Mouse (Mus musculus) G1E-ER4 (cell line): ENCODE measurements around the gene Ap4s1. TPM values are rescaled to one million over a fixed set of nuclear protein-coding genes. Genes with fewer than 3 reads are reported as not detected.

ENCODE experiments used
- GATA1 ChIP-seq: IDR thresholded peaks from one replicate; pipeline ENCODE4 v1.8.0; 2012; ENCODE audit warnings: low read length, inconsistent platforms
- polyA plus RNA-seq: library from polyadenylated mRNA; stranded (reverse); fragments of >175 nt; gene quantifications from 2 replicates; pipeline ENCODE4 v1.2.3, GENCODE M21; 2012

The Ap4s1 gene
- polyA plus RNA-seq, 1 experiment = 8.7 TPM

DNA sequence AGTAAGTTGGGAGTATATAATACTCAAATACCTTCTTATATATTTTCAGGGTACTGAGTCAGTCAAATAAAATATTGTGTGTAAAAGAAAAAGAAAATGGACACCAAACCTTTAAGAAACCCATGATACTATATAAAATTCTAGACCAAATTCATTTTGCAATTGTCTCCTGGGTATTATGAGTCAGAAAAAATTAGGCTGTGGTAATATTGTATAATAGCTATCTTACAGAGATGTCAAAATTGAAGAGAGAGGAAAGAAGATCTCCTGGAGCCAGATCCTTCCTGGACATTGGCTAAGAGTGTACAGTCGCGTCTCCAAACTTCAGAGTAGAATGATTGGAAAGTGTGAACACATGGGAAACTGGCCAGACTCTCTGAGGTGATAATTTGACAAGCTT is 5.3 kb downstream of the Ap4s1 start:
- TF ChIP-seq GATA1 = no peak

DNA sequence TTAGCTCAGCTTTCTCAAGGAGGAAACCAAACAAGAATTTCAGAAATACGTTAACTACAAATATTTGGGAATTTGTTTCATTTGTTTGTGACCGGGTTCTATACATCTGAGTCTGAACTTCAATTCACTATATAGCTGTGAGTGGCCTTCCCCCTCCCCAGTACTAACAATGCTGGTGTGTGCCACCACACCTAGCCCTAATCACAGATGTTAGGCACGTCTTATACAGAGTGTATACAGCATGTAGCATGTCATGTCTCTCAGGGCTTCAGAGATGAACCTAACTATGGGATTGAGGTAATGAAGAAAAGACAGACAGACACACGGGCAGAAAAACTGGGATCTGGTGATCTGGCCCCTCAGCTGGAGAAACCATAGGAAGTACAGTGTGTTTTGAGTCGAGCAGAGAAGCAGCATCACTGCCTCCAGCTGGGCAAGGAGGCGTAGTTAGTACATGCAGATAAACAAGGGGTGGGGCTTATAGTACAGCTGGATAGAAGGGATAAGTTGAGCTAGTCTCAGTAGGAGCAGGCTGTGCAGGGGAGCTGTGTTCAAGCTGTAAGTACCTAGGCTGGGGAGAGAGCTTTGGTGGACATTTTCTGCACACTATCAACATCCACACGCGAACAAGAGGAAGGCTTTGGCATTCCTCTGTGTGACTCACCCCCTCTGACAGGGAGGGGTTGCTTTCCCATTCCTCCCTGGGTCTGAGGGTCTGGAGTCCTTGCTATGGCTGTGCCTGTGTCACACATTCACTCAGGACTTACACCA is 9.0 kb downstream of the Ap4s1 start:
- no peak for TF ChIP-seq GATA1

DNA sequence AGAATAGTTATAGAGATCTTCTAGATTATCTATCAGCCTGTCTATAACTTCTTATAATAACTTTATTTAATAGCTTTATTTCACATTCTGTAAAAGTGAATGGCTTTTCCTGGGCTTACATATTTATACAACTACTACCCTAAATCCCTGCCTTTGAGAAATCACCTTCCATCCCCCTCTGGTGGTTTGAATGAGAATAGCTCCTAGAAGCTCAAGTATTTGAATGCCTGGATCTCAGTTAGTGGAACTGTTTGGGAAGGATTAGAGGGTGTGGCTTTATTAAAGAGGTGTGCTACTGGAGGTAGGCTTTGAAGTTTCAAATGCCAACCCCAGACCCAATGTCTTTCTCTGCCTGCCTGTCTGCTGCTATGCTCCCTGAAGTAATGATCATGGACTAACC is 10.9 kb downstream of the Ap4s1 start:
- no peak for TF ChIP-seq GATA1

DNA sequence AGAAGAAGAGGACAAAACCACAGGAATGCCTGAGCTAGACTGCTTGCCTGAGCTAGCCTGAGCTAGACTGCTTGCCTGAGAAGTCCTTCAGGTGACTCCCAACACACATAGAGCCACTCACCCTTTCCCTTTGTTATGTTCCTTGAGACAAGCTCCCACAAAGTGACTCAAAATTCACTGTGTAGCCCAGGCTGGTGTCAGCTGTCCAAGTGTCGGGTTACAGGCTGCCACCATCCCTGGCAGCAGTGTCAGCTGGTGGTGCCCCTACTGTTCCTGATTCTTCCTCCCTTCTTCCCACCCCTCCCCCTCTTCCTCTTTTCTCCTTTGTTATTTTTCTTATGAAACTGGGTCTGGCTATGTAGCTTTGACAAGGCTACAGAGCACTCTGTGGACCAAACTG is 13.0 kb downstream of the Ap4s1 start:
- no peak for TF ChIP-seq GATA1

DNA sequence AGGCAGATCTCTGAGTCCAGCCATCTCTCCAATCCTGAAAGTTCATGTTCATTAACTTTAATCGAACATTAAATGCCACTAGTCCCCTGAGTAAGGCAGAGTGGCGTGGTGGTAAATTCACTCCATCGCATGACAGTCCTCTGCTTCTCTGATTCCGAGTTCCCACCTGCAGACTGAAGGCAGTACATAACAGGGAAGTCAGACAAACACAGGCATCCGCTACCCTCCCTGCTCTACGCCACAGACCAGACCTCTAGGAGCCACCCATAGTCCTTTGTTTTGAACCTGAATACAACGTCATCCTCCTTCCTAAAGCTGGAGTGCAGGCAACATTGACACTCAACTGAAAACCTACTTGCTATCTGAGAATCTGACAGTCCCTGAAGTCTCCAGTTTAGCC is 13.7 kb downstream of the Ap4s1 start:
- no peak for TF ChIP-seq GATA1

DNA sequence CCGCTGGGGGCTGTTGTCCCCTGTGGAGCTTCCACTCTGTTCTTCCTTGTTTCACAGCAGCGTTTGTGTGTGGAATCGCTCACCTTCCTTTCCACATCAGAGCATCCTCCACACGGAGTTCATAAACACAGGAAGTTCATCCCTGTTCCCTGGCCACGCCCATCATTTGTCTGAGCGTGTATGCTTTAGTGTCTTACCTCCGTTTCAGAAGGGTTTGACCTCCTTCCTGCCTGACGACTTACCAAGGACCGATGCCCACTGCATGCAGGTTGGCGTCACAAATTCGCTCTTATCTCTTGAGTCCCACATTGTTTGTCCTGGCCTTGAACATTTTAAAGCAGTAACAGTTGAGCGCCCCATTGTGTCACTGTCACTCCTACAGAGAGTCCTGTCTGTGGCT is 14.9 kb downstream of the Ap4s1 start:
- no peak for TF ChIP-seq GATA1

DNA sequence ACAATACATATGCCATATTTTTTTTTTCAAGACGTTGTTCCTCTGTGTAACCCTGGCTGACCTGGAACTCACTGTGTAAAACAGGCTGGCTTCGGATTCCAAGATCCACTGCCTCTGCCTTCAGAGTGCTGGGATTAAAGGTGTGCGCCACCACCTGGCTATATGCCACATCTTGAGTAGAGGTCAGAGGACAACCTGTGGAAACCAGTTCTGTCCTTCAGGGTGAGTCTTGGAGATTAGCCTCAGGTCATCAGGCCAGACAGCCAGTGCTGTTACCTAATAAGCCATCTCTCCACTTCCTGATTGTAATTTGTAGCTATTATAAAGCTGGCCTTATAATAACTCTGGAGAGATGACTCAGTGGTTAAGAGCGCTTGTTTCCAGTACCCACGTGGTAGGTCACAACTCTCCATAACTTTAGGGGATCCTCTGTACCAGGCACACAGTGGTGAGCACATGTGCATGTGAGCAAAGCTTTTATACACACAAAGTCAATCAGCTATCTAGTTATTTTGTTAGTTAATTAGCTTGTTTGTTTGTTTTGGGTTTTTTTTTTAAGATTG is 15.9 kb downstream of the Ap4s1 start:
- TF ChIP-seq GATA1 = no peak

DNA sequence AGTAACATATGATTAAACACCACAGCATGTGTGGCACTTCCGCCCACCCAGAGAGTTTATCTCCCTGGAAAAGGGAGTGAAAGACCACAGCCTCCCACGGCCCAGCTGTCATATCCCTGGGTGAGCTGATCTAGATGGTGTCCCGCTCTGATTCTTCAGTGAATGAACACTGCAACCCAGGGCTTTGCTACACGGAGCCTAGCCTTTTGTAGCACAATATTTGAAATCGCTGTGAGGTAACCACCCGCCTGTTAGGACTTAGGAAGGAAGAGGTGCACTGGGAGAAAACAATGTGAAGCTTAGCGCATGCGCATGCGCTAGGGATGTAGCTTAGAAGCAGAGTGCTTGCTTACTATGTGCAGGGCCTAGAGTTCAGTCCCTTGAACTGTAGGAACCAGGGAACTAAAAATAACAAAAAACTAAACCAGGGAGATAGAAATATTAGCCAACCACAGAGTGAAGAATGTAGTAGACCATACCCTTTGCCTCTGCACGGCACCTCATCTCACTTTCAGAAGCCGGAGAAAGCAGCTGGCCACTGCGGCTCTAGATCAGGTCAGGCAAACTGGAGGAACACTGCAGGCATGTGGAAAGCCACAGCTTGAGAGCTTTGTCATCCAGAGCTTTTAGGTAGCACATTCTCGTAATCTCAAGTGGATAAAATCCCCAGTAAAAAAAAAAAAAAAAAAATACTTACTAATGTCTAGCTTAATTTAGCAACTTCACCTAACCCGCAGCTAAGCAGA is 18.3 kb downstream of the Ap4s1 start:
- no peak for TF ChIP-seq GATA1

DNA sequence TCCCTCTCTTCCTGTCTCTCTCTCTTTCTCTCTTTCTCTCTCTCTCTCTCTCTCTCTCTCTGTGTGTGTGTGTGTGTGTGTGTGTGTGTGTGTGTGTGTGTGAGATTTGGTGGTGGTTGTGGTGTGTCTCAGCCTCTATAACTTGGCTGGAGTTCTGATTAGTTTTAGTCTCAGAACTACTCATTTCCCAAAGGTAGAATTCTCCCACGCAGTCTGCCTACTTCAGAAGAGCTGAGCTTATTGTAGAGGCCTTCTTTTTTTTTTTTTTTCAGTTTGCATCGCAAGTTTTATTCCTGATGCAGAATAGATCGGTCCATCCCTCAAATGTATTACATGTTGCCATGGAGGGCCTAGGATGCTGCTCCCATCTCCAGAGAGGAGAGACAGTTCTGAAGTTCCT is 18.9 kb downstream of the Ap4s1 start:
- no peak for TF ChIP-seq GATA1

DNA sequence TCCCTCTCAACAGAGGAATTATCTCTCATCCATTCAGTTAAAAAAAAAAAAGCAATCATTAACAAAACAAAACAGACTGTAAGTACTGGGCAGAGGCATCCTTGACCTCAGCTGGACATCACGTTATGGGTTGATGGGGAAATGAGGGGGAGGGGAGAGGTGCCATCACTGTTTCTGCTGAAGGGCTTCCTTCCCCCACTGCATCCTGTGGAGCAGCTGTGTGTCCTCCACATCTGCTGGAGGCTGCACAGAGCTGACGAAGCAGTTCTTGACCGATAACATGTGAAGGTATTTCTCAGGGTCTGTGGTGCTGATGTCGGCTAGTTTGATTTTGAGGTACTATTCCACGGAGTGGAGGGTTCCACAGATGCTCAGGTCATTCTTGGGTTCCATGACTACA is 19.3 kb downstream of the Ap4s1 start:
- TF ChIP-seq GATA1 = no peak

DNA sequence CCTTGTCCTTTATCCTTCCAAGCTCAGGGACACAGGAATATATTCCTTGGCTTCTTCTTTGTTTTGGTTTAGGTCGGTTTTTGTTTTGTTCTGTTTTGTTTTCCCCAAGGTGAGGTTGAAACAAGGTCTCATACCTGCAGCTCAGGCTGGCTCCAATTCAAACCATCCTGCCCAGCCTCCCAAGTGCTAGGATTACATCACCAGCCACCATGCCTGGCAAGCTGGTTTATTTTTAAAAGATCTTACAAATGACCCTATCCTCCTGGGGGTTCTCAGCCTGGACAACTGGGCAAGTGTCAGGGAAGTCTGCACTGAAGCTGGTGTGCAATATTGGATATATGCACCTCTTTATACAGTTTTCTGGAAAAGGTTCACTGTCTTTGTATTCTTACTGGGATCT is 21.9 kb downstream of the Ap4s1 start:
- no peak for TF ChIP-seq GATA1

DNA sequence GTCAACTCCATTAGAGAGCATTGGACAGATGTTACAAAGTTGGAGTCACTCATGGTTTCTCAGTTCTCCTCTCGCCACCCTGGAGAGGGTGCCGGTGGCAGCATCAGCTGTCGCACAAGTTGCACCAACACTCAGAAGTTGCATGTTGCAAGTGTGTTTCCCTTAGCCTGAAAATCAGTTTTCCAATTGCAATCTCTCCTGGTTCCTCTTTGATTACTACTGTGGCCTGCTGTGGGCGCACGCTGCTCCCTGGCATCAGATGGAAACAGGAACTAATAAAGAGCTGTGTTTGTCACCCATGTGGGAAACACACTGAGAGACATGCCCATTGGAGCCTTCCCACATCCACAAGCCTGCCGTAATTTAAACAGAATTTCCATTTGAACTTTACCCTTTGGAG is 27.8 kb downstream of the Ap4s1 start:
- TF ChIP-seq GATA1 = no peak

DNA sequence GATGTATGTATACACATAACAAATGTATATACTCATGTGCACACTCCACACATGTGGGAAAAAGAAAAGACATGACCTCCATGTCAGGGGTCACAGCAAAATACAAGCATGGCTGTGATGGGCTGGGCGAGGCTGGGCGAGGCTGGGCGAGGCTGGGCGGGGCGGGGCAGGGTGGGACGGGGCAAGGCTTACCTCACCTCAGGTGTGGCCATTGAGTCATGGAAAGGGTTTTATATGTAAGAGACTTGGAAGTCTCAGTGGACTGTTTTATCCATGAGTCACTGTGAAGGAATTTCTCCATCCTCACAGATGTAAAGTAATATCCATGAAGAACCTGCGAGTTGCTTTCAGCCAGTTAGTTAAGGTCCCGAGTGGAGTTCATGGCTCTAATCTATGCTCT is 31.0 kb downstream of the Ap4s1 start:
- no peak for TF ChIP-seq GATA1

DNA sequence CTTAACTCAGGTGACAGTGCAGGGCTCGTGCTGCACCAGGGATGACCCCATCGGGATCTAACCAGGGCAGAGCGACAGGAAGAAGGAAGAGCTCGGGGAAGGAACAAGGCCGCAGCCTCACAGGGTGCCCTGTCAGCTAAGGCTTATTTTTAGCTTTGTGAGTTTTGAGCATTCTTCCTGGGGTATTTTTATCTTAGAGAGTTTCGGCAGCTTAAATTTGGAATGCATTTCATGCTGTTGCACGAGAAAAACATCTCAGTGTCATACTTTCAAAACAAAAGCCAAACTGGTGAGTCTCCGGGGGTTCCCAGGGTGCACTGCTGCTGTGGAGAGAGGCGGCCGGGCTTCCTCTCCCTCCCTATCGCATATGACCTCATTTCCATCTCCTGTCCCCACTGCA is 38.2 kb downstream of the Ap4s1 start:
- TF ChIP-seq GATA1 = no peak

DNA sequence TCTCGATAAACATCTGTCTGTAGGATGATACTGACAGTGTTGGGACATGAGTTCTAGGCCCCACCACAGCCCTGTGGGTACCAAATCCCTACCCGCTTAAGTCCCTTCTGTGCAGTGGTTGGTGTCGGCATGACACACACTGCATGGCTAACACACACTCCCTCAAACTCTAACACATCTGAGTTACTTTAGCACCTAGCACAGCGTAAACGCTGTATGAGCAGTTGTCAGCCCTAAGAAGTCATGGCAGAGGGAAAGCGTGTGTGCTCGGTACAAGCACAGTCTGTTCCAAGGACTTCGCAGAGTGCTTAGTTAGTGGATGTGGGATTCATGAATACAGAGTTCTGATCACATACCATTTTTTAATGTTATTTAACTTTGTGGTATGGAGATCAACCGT is 39.0 kb downstream of the Ap4s1 start:
- TF ChIP-seq GATA1 = no peak

DNA sequence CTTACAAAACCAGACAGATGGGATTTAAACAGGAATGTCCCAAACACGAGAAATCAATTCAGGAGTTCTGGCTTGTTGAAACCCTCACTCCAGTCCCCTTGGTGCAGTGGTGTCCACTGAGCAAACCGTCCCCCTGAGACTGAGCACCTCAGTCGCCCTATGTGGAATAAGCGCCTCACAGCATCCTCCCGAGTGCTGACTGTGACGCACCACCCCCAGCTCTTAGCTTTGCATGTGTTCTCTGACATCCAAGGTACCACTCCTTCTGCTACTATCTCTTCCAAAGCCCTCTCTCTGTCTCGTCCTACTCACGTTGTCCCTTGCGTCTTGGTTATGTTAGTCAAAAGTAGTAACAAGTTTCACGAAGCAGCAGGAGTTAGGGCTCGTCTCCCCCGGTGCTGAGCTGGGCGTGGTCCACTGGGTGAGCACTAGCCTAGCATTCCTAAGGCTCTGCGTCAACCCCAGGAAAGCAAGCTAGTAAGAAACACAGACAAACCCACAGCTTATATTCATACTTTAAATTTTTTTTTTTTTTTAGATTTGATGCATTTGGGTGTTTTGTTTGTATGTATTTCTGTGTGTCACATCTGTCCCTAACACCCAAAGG is 43.9 kb downstream of the Ap4s1 start:
- TF ChIP-seq GATA1 = no peak
